Mouse (Mus musculus) forebrain, embryonic 15.5 days (tissue): ENCODE results near the gene Pemt. TPM values are rescaled to one million over a fixed set of nuclear protein-coding genes. Genes with fewer than 3 reads are reported as not detected.

ENCODE experiments used
- ATAC-seq: fragments of 200-750 bp; cut with Nextera tagmentation; replicated peaks from 2 replicates; pipeline ENCODE4 v1.8.0; 2017; ENCODE audit warnings: mild to moderate bottlenecking, moderate TSS enrichment, moderate library complexity
- H3K27ac ChIP-seq: fragments of 300-500 bp; sonication (generic); replicated peaks from 2 replicates; pipeline ENCODE4 v1.5.1; 2015; ENCODE audit warnings: mild to moderate bottlenecking, inconsistent platforms
- H3K27me3 ChIP-seq: fragments of 300-500 bp; sonication (generic); 2 replicates; pipeline ENCODE4 v1.6.1; 2015; ENCODE audit warnings: inconsistent platforms
- H3K36me3 ChIP-seq: fragments of 300-500 bp; sonication (generic); 2 replicates; pipeline ENCODE4 v1.6.1; 2015; ENCODE audit warnings: mild to moderate bottlenecking, inconsistent platforms
- H3K4me1 ChIP-seq: fragments of 300-500 bp; sonication (generic); 2 replicates; pipeline ENCODE4 v1.6.1; 2015; ENCODE audit warnings: inconsistent platforms
- H3K4me2 ChIP-seq: fragments of 300-500 bp; sonication (generic); replicated peaks from 2 replicates; pipeline ENCODE4 v1.6.1; 2015; ENCODE audit warnings: mild to moderate bottlenecking, inconsistent platforms
- H3K4me3 ChIP-seq: fragments of 300-500 bp; sonication (generic); 2 replicates; pipeline ENCODE4 v1.5.1; 2015; ENCODE audit warnings: mild to moderate bottlenecking, inconsistent platforms
- H3K9ac ChIP-seq: fragments of 300-500 bp; sonication (generic); replicated peaks from 2 replicates; pipeline ENCODE4 v1.6.1; 2015; ENCODE audit warnings: mild to moderate bottlenecking, inconsistent platforms
- H3K9me3 ChIP-seq: fragments of 300-500 bp; sonication (generic); 2 replicates; pipeline ENCODE4 v1.6.1; 2016; ENCODE audit warnings: inconsistent platforms
- WGBS: fragments of 180-500 bp; shearing (Covaris S2); methylation state at CpG from one replicate; pipeline ENCODE4 v1.1.7; 2015; ENCODE audit warnings: mixed read lengths; 5-methylcytosine and 5-hydroxymethylcytosine counted together
- polyA plus RNA-seq: library from polyadenylated mRNA; unstranded; fragments of >200 nt; fragmentation: Nextera tagmentation; extraction: Ambion mirVana; gene quantifications from 2 replicates; pipeline ENCODE4 v1.2.1, GENCODE M21; 2015

Pemt gene
- polyA plus RNA-seq, 1 experiment from 2014 or later: 5.5 TPM

DNA sequence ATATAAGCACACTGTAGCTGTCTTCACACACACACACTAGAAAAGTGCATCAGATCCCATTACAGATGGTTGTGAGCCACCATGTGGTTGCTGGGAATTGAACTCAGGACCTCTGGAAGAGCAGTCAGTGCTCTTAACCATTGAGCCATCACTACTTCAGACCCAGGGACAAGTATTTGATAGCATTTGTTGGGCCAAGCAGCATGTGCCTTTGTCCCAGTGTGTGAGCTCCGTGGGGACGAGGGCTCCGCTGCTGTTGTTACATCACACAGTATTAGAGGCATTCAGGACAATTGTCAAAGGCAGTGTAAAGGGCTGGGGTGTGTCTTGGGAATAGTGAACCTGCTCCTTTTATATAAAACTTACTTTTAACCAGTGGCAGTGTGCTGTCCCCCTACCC is 109.3 kb downstream of the Pemt start:
- H3K4me2 ChIP-seq: no peak overlapping the region
- H3K9me3 ChIP-seq: no peaks in the 10 kb centered on the region
- ATAC-seq: no peak
- no peaks in the 10 kb centered on the region for H3K27me3 ChIP-seq
- no peaks in the 10 kb centered on the region for H3K36me3 ChIP-seq
- H3K4me3 ChIP-seq: no peak overlapping the region
- H3K4me1 ChIP-seq: no peaks in the 10 kb centered on the region
- no peak overlapping the region for H3K9ac ChIP-seq
- WGBS: 59% methylated on average over 3 of the region's 3 CpGs
- H3K27ac ChIP-seq: no peak overlapping the region

DNA sequence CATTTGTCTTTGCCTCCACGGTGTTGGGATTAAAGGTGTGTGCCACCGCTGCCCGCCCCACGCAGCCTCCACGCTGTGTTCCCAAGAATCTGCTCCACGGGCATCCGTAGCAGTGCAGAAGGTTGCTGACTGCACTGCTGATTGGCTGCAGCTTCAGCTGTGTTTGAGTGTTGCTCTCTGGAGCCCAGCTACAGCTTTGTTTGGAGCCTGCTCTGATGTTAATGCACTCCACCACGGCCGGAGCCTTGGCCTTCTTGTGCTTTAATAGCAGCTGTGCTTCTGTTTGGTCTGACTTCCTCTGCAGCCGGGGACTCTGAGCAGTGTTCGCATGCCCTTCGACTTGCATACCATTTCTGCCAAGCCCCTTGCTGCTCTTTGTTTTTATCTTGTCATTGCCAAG is 112.3 kb downstream of the Pemt start:
- Histone ChIP-seq H3K9me3 (no peaks in the 10 kb centered on the region), H3K36me3 (no peaks in the 10 kb centered on the region), H3K27ac (no peak overlapping the region), H3K27me3 (no peaks in the 10 kb centered on the region), H3K4me3 (no peak overlapping the region), H3K9ac (no peak overlapping the region), H3K4me2 (no peak overlapping the region), H3K4me1 (no peaks in the 10 kb centered on the region)
- WGBS: 45% methylated on average over 12 of the region's 12 CpGs
- ATAC-seq: no peak

DNA sequence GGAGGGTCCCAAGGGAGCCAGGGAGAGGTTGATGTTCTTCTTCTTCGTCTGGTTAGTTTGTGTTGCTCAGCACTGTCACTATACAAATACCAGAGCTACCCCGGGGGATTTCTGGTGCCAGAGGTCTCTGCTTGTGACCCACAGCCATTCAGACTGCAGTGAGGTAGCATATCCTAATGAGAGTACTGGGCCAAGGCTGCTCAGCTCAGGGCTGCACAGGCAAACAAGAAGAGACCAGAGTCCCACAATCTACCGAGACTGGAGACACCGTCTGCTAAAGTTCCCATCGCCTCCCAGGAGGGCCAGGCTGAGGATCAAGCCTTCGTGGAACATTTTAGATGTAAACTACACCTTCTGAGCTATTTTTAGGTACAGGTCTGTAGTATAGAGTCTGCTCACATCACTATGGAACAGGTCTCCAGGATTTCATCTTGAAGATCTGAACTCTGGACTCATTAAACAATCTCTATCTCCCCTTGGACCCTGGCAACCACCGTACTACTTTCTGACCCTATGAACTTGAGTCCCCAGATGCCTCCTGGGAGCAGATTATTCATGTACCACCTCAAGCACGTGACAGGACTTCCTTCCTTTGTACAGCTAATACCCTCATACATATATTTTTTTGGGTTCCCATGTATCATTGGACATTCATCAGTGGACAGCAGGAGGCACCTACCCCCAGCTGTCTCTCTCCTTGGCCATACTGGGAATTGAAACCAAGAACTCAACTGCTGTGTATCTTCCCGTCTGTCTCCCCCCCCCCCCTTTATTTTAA is 113.5 kb downstream of the Pemt start:
- H3K27ac ChIP-seq: no peak overlapping the region
- WGBS: 71% methylated on average over 9 of the region's 9 CpGs
- no peaks in the 10 kb centered on the region for H3K36me3 ChIP-seq
- no peak overlapping the region for H3K4me2 ChIP-seq
- no peak overlapping the region for H3K4me3 ChIP-seq
- H3K9ac ChIP-seq: no peak overlapping the region
- H3K9me3 ChIP-seq: no peaks in the 10 kb centered on the region
- ATAC-seq: no peak
- H3K27me3 ChIP-seq: no peaks in the 10 kb centered on the region
- no peaks in the 10 kb centered on the region for H3K4me1 ChIP-seq

DNA sequence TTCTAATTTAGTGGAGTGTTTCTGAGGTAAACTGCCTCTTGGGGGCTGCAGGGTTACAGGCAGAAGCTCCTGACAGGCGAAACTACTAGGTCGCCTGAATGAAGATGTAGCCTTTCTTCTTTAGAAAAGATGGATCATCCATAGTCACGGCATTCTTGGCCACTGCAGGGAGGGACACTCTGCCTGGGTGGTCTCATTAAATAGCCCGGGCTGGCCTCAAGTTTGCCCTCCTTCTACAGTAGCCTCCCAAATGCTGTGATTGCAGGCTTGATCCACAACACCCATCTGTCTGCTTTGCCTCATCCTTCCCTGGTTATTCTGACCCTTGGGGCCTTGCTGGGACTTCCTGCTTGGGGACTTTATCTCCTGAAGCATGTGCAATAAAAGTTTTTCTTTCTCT is 116.3 kb downstream of the Pemt start:
- Histone ChIP-seq H3K9me3 (no peaks in the 10 kb centered on the region), H3K9ac (no peak overlapping the region), H3K27ac (no peak overlapping the region), H3K27me3 (no peaks in the 10 kb centered on the region), H3K4me1 (no peaks in the 10 kb centered on the region), H3K4me3 (no peak overlapping the region), H3K36me3 (no peaks in the 10 kb centered on the region), H3K4me2 (no peak overlapping the region)
- no peak for ATAC-seq
- WGBS: 51% methylated on average over 4 of the region's 4 CpGs

DNA sequence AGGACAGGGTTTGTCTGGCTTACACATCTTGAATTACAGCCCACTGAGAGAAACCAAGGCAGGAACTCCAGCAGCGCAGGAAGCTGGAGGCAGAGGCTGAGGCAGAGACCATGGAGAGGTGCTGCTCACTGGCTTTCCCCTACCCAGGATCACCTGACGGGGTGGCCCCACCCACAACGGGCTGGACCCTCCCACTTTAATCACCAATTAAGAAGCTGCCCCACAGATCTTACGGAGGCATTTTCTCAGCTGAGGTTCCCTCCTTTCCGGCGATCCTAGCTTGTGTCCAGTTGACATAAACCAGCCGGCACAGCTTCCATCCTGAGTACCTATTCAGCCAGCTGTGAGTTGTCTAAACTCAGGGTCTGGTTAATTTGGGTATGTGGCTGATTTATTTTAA is 125.0 kb downstream of the Pemt start:
- Histone ChIP-seq H3K4me3 (no peak overlapping the region), H3K4me2 (no peak overlapping the region), H3K9ac (no peak overlapping the region), H3K9me3 (no peaks in the 10 kb centered on the region), H3K27ac (no peak overlapping the region), H3K4me1 (no peaks in the 10 kb centered on the region), H3K36me3 (no peaks in the 10 kb centered on the region), H3K27me3 (no peaks in the 10 kb centered on the region)
- WGBS: 8% methylated on average over 7 of the region's 7 CpGs
- no peak for ATAC-seq

Other genes starting within 250 kb of the Pemt start
- 44.6 and 45.9 TPM in 2 replicates for gene Flcn, start 236.5 kb downstream of the Pemt start, polyA plus RNA-seq
- gene Nt5m, start 207.0 kb downstream of the Pemt start, polyA plus RNA-seq: 54.0 and 58.4 TPM in 2 replicates
- gene Cops3, start 206.7 kb downstream of the Pemt start, polyA plus RNA-seq: 205 and 208 TPM in 2 replicates
- gene Med9, start 98.3 kb downstream of the Pemt start, polyA plus RNA-seq: 39.8 and 39.9 TPM in 2 replicates
- gene Rasd1, start 81.5 kb downstream of the Pemt start, polyA plus RNA-seq: 0.86 and 1.2 TPM in 2 replicates
- gene Rai1, start 58.5 kb upstream of the Pemt start, polyA plus RNA-seq: 31.9 and 34.2 TPM in 2 replicates
- 48.2 and 52.7 TPM in 2 replicates for gene Srebf1, start 176.1 kb upstream of the Pemt start, polyA plus RNA-seq